ENCODE assay signal across 8 mouse cellular contexts in genomic region chr1:180249666-180250440, GRCm38 (mm10). TPM values are rescaled to one million over a fixed set of nuclear protein-coding genes. Genes with fewer than 3 reads are reported as not detected.
DNase-seq lines count a peak whose midpoint lies in the region; ATAC-seq lines count a peak whose summit lies in the region.

No protein-coding gene starts in this region.

- H3K4me2 ChIP-seq in forebrain, embryonic 13.5 days = peak overlapping the region; percentile 33
- H3K4me2 ChIP-seq in lung, embryonic 15.5 days = 0 out of 2 replicates have a peak overlapping the region, but pooled peaks have one; percentile 4

- WGBS in forebrain, embryonic 13.5 days = 15% methylated on average over 20 of the region's 20 CpGs
- 19% methylated on average over 20 of the region's 20 CpGs for WGBS in lung, embryonic 15.5 days

- no peaks in the 10 kb centered on the region for H3K9me3 ChIP-seq in forebrain, embryonic 13.5 days (replicated peaks)
- no peaks in the 10 kb centered on the region for H3K9me3 ChIP-seq in lung, embryonic 15.5 days

- peak; percentile 88 for DNase-seq in Muller cell, postnatal 12 days (ENCODE audit: inconsistent ontology term)
- DNase-seq in heart, postnatal 25 days (ENCODE audit: low spot score) = peak; percentile 78
- DNase-seq in kidney, postnatal 4 days = peak; percentile 77 to 83
- peak; percentile 60 for DNase-seq in ovary, postnatal 14 days (ENCODE audit: low spot score)
- no peak for DNase-seq in thymus, postnatal 4 days

- peak; percentile 68; the same call in 1 of the 2 replicates for ATAC-seq in forebrain, embryonic 13.5 days
- peak; percentile 64; the same call in 1 of the 2 replicates for ATAC-seq in lung, embryonic 15.5 days (ENCODE audit: borderline replicate concordance, extremely low read depth, low FRiP score, low TSS enrichment)

- H3K27ac ChIP-seq in brown adipose tissue, adult 24 weeks (replicated peaks; ENCODE audit: low read depth, low read length) = peak overlapping the region; percentile 44
- no peak overlapping the region for H3K27ac ChIP-seq in forebrain, embryonic 13.5 days
- H3K27ac ChIP-seq in lung, embryonic 15.5 days = no peak overlapping the region

- no peak overlapping the region for H3K4me3 ChIP-seq in brown adipose tissue, adult 24 weeks (ENCODE audit: insufficient read depth, low read depth, low read length)
- H3K4me3 ChIP-seq in forebrain, embryonic 13.5 days = no peak overlapping the region
- H3K4me3 ChIP-seq in lung, embryonic 15.5 days = no peak overlapping the region

- intact Hi-C loops in heart, postnatal 25 days (cut with DNase I) = no loop called here

- H3K4me1 ChIP-seq in brown adipose tissue, adult 24 weeks (ENCODE audit: control insufficient read depth, insufficient read depth, insufficient read length, low read length) = peaks cover 3% of the 10 kb centered on the region
- peaks cover 8% of the 10 kb centered on the region for H3K4me1 ChIP-seq in forebrain, embryonic 13.5 days
- H3K4me1 ChIP-seq in lung, embryonic 15.5 days = peaks cover 7% of the 10 kb centered on the region

- H3K9ac ChIP-seq in forebrain, embryonic 13.5 days = 0 out of 2 replicates have a peak overlapping the region, but pooled peaks have one; percentile 23
- H3K9ac ChIP-seq in lung, embryonic 15.5 days = no peak overlapping the region

- H3K36me3 ChIP-seq in forebrain, embryonic 13.5 days (ENCODE audit: poor library complexity, severe bottlenecking) = no peaks in the 10 kb centered on the region
- H3K36me3 ChIP-seq in lung, embryonic 15.5 days = no peaks in the 10 kb centered on the region

- peaks cover 5% of the 10 kb centered on the region; the same call in 1 of the 2 replicates for H3K27me3 ChIP-seq in forebrain, embryonic 13.5 days
- H3K27me3 ChIP-seq in lung, embryonic 15.5 days = no peaks in the 10 kb centered on the region; the same call in 1 of the 2 replicates

RNA-seq across cellular contexts. Expression of gene Psen2, which starts 13.4 kb away (rescaled TPM):
- 11.6 and 17.9 TPM in 2 replicates for polyA plus RNA-seq in brown adipose tissue, adult 24 weeks (2012; ENCODE audit: insufficient read depth, insufficient read length, missing spikeins)
- polyA plus RNA-seq in forebrain, embryonic 13.5 days (2015; fragmentation: Nextera tagmentation; extraction: Ambion mirVana) = 7.3 and 9.7 TPM in 2 replicates
- 10 to 100 TPM; 12.4 to 13.9 TPM for total RNA-seq in heart, postnatal 25 days (2021)
- 10.3 and 10.4 TPM in 2 replicates for polyA plus RNA-seq in lung, embryonic 15.5 days (2015; fragmentation: Nextera tagmentation; extraction: Ambion mirVana)

RNA-seq across cellular contexts. Expression of gene Coq8a, which starts 50.5 kb away (rescaled TPM):
- 1,169 and 1,640 TPM in 2 replicates for polyA plus RNA-seq in brown adipose tissue, adult 24 weeks (2012; ENCODE audit: insufficient read depth, insufficient read length, missing spikeins)
- 1.5 and 1.6 TPM in 2 replicates for polyA plus RNA-seq in forebrain, embryonic 13.5 days (2015; fragmentation: Nextera tagmentation; extraction: Ambion mirVana)
- 100 to 1,000 TPM; 810 to 852 TPM for total RNA-seq in heart, postnatal 25 days (2021)
- polyA plus RNA-seq in lung, embryonic 15.5 days (2015; fragmentation: Nextera tagmentation; extraction: Ambion mirVana) = 8.3 and 9.3 TPM in 2 replicates

Comparison
In these comparisons a context has a peak if more than half of its experiments do, and no peak if none do; other contexts are left out.
1. RNA of gene Coq8a, which starts 50.5 kb away (polyA plus RNA-seq): 1,169 to 1,640 TPM in brown adipose tissue, adult 24 weeks; 8.3 to 9.3 TPM in lung, embryonic 15.5 days and 1.5 to 1.6 TPM in forebrain, embryonic 13.5 days; every median in the first group is over 100 times any median in the second.